Comparison of ENCODE assay signal across 14 mouse cellular contexts in the genomic region with DNA sequence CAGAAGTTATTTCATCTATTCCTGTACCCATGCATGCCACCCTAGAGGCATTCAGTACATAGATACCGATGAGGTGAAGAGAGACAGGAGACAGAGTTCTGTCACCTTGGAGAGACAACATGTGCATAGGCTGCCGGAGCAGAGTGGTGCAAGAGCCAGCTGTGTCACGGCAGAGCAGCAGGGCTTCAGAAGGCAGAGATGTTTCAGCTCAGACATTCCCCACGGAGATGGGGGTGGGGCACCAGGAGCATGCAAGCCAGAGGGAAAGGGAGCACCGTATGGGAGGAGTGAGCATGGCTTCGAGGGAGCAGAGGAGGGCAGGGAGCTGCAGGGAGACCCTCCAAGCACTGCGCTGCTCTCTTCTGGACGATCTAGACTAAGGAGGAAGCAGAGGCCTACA. TPM values are rescaled to one million over a fixed set of nuclear protein-coding genes. Genes with fewer than 3 reads are reported as not detected.
A peak's percentile ranks its signal among the peaks of the same experiment; 100 is the strongest.
DNase-seq lines count a peak whose midpoint lies in the region; ATAC-seq and TF ChIP-seq lines count a peak whose summit lies in the region.
"Had no signal": no experiment of that assay in that cellular context is flagged by ENCODE, and none has a peak within 500 bp of the region (broad histone marks: within the 10 kb centered on the region; RNA-seq: fewer than 3 reads in every experiment).

No protein-coding gene starts in this region.

- no peak overlapping the region for H3K4me2 ChIP-seq in embryonic facial prominence, embryonic 14.5 days (ENCODE audit: low read depth, low read length)
- no peak overlapping the region for H3K4me2 ChIP-seq in neural tube, embryonic 13.5 days
- no peak overlapping the region for H3K4me2 ChIP-seq in midbrain, embryonic 14.5 days (ENCODE audit: low read length)
- H3K4me2 ChIP-seq: forebrain, embryonic 12.5 days had no signal

- WGBS in embryonic facial prominence, embryonic 14.5 days = 48% methylated on average over 8 of the region's 8 CpGs
- 55% methylated on average over 8 of the region's 8 CpGs for WGBS in embryonic facial prominence, embryonic 10.5 days
- WGBS in neural tube, embryonic 13.5 days = 36% methylated on average over 8 of the region's 8 CpGs
- WGBS in midbrain, embryonic 14.5 days = 49% methylated on average over 8 of the region's 8 CpGs

- TF ChIP-seq CTCF in left cerebral cortex, adult 2 months (IDR thresholded peaks at IDR 0.05) = no peak

- DNase-seq in embryonic facial prominence, embryonic 14.5 days (ENCODE audit: low spot score) = peak; percentile 33
- DNase-seq in embryonic facial prominence, embryonic 10.5 days (ENCODE audit: low spot score) = no peak
- no peak for DNase-seq in neural tube, embryonic 10.5 days (ENCODE audit: extremely low spot score, low spot score)
- peak; percentile 40 to 62 for DNase-seq in heart, postnatal 14 days
- DNase-seq in midbrain, embryonic 14.5 days = peak; percentile 40
- DNase-seq in left cerebral cortex, adult 2 months (ENCODE audit: extremely low spot score in 1 of 2, low spot score in 2 of 2) = no peak
- no peak for DNase-seq in cerebellum, adult 8-10 months
- DNase-seq: gastrocnemius, postnatal 10 days; kidney, adult 11 months; layer of hippocampus, adult 9-11 months; thymus, adult 18-20 months had no signal

- no peaks in the 10 kb centered on the region for H3K27me3 ChIP-seq in embryonic facial prominence, embryonic 14.5 days (replicated peaks; ENCODE audit: control insufficient read depth, insufficient read depth, low read length)
- no peaks in the 10 kb centered on the region for H3K27me3 ChIP-seq in embryonic facial prominence, embryonic 10.5 days (replicated peaks; ENCODE audit: low read depth, poor library complexity, severe bottlenecking)
- H3K27me3 ChIP-seq in neural tube, embryonic 13.5 days = no peaks in the 10 kb centered on the region
- no peaks in the 10 kb centered on the region for H3K27me3 ChIP-seq in midbrain, embryonic 14.5 days (ENCODE audit: control insufficient read depth, insufficient read depth, low read length)
- H3K27me3 ChIP-seq: forebrain, embryonic 12.5 days had no signal

- no peak overlapping the region for H3K4me3 ChIP-seq in embryonic facial prominence, embryonic 14.5 days (ENCODE audit: low read depth, low read length)
- H3K4me3 ChIP-seq in embryonic facial prominence, embryonic 10.5 days = no peak overlapping the region
- no peak overlapping the region for H3K4me3 ChIP-seq in neural tube, embryonic 13.5 days
- no peak overlapping the region for H3K4me3 ChIP-seq in midbrain, embryonic 14.5 days (replicated peaks; ENCODE audit: low read depth, low read length)
- no peak overlapping the region for H3K4me3 ChIP-seq in left cerebral cortex, adult 2 months
- H3K4me3 ChIP-seq: forebrain, embryonic 12.5 days; megakaryocyte, embryonic 14.5 days had no signal

- H3K9me3 ChIP-seq in embryonic facial prominence, embryonic 14.5 days (ENCODE audit: control insufficient read depth, low read length) = no peaks in the 10 kb centered on the region
- H3K9me3 ChIP-seq in embryonic facial prominence, embryonic 10.5 days = no peaks in the 10 kb centered on the region
- no peaks in the 10 kb centered on the region for H3K9me3 ChIP-seq in neural tube, embryonic 13.5 days
- H3K9me3 ChIP-seq in midbrain, embryonic 14.5 days (ENCODE audit: control insufficient read depth, low read length) = no peaks in the 10 kb centered on the region
- H3K9me3 ChIP-seq: forebrain, embryonic 12.5 days; megakaryocyte, embryonic 14.5 days had no signal

- no peaks in the 10 kb centered on the region for H3K36me3 ChIP-seq in embryonic facial prominence, embryonic 14.5 days (ENCODE audit: control insufficient read depth, insufficient read depth, low read length)
- H3K36me3 ChIP-seq in embryonic facial prominence, embryonic 10.5 days (replicated peaks) = no peaks in the 10 kb centered on the region
- H3K36me3 ChIP-seq in neural tube, embryonic 13.5 days = no peaks in the 10 kb centered on the region
- H3K36me3 ChIP-seq in midbrain, embryonic 14.5 days (ENCODE audit: control insufficient read depth, insufficient read depth, low read length) = no peaks in the 10 kb centered on the region
- H3K36me3 ChIP-seq: forebrain, embryonic 12.5 days had no signal

- intact Hi-C loops in heart, postnatal 14 days (cut with DNase I) = no loop called here
- intact Hi-C loops in left cerebral cortex, adult 2 months (cut with DNase I) = no loop called here

- no peak overlapping the region for H3K27ac ChIP-seq in embryonic facial prominence, embryonic 14.5 days (replicated peaks; ENCODE audit: low read depth, low read length)
- no peak overlapping the region for H3K27ac ChIP-seq in embryonic facial prominence, embryonic 10.5 days (replicated peaks)
- H3K27ac ChIP-seq in neural tube, embryonic 13.5 days (replicated peaks) = peak overlapping the region; percentile 33
- peak overlapping the region; percentile 14; the same call in 1 of the 2 replicates for H3K27ac ChIP-seq in midbrain, embryonic 14.5 days (replicated peaks; ENCODE audit: low read depth, low read length)
- no peak overlapping the region for H3K27ac ChIP-seq in left cerebral cortex, adult 2 months
- H3K27ac ChIP-seq: forebrain, embryonic 12.5 days had no signal

- H3K9ac ChIP-seq in embryonic facial prominence, embryonic 14.5 days (ENCODE audit: low read depth, low read length) = no peak overlapping the region
- H3K9ac ChIP-seq in neural tube, embryonic 13.5 days = no peak overlapping the region
- 0 out of 2 replicates have a peak overlapping the region, but pooled peaks have one; percentile 9 for H3K9ac ChIP-seq in midbrain, embryonic 14.5 days (replicated peaks; ENCODE audit: low read length)
- H3K9ac ChIP-seq: forebrain, embryonic 12.5 days had no signal

- no peaks in the 10 kb centered on the region for H3K4me1 ChIP-seq in embryonic facial prominence, embryonic 14.5 days (ENCODE audit: control insufficient read depth, insufficient read depth, low read length)
- H3K4me1 ChIP-seq in embryonic facial prominence, embryonic 10.5 days = peaks cover 4% of the 10 kb centered on the region
- peaks cover 37% of the 10 kb centered on the region for H3K4me1 ChIP-seq in neural tube, embryonic 13.5 days (replicated peaks)
- no peaks in the 10 kb centered on the region for H3K4me1 ChIP-seq in midbrain, embryonic 14.5 days (ENCODE audit: control insufficient read depth, insufficient read depth, low read length)
- H3K4me1 ChIP-seq: forebrain, embryonic 12.5 days; megakaryocyte, embryonic 14.5 days had no signal

- peak; percentile 26; the same call in 1 of the 2 replicates for ATAC-seq in embryonic facial prominence, embryonic 14.5 days (ENCODE audit: low read depth)
- ATAC-seq in neural tube, embryonic 13.5 days (ENCODE audit: low read depth) = no peak
- ATAC-seq in midbrain, embryonic 14.5 days (ENCODE audit: low FRiP score, low TSS enrichment) = no peak; the same call in 1 of the 2 replicates

RNA-seq across cellular contexts. Expression of a gene that starts 18.2 kb away (rescaled TPM):
- 3.4 and 3.8 TPM in 2 replicates for polyA plus RNA-seq in embryonic facial prominence, embryonic 14.5 days (2014; fragmentation: Nextera tagmentation; extraction: Ambion mirVana)
- 7.3 and 8.4 TPM in 2 replicates for polyA plus RNA-seq in embryonic facial prominence, embryonic 10.5 days (2016; fragmentation: Nextera tagmentation; extraction: Ambion mirVana)
- polyA plus RNA-seq in neural tube, embryonic 13.5 days (2015; fragmentation: Nextera tagmentation; extraction: Ambion mirVana) = 32.8 and 34.6 TPM in 2 replicates
- 10 to 100 TPM in 1 of 2 experiments, 1 to 10 TPM in 1; 9.4 to 10.1 TPM for total RNA-seq in heart, postnatal 14 days (2021)
- 33.6 and 41.4 TPM in 2 replicates for polyA plus RNA-seq in midbrain, embryonic 14.5 days (2014; fragmentation: Nextera tagmentation; extraction: Ambion mirVana)
- 100 to 1,000 TPM; 104 to 114 TPM for total RNA-seq in left cerebral cortex, adult 2 months (2021)

Comparison
In these comparisons a context has a peak if more than half of its experiments do, and no peak if none do; other contexts are left out.
1. DNase-seq: peak in embryonic facial prominence, embryonic 14.5 days (single experiment), heart, postnatal 14 days (2 of 2) and midbrain, embryonic 14.5 days (single experiment); none in embryonic facial prominence, embryonic 10.5 days (single experiment), neural tube, embryonic 10.5 days (single experiment), left cerebral cortex, adult 2 months (0 of 2) and cerebellum, adult 8-10 months (single experiment).
2. H3K27ac ChIP-seq: peak in neural tube, embryonic 13.5 days (single experiment) and midbrain, embryonic 14.5 days (single experiment); none in embryonic facial prominence, embryonic 14.5 days (single experiment), embryonic facial prominence, embryonic 10.5 days (single experiment) and left cerebral cortex, adult 2 months (single experiment).